Mouse (Mus musculus) cortical plate, adult 2 months (tissue): ENCODE results near the gene Cluap1.

Experiments
- CTCF ChIP-seq: fragments of 200-500 bp; IDR thresholded peaks from 2 replicates; pipeline ENCODE4 v1.5.1; 2011; ENCODE audit warnings: mild to moderate bottlenecking, control low read depth, low read length; ENCODE audit not compliant: insufficient read depth; ENCODE audit errors: extremely low read depth
- POLR2A ChIP-seq: fragments of 200-500 bp; IDR thresholded peaks from 2 replicates; pipeline ENCODE4 v1.6.1; 2011; ENCODE audit warnings: mild to moderate bottlenecking, low read length, control low read depth; ENCODE audit not compliant: insufficient read depth; ENCODE audit errors: extremely low read depth

DNA sequence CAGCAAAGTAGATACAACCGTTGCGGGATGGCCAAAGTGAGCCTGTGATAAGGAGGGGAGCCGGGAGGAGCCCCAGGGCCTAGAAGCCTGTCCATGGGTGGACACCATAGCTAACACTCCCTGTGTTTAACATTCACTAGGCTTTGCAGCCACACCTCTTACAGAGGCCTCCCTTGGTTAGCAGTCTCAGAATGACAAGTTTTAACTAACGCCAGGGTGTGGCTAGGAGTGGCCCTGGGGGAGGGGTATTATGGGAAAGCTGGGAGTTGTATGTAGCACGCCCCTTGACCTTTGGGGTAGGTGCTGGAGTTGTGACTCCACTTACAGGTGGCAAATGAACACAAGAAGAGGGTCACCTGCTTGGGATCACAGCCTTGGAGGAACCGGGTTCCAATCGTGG, 67.1 kb downstream of the Cluap1 start:
- TF ChIP-seq POLR2A (no peak), CTCF (no peak)
